Mouse (Mus musculus) lung, postnatal 0 days (tissue): ENCODE measurements at regions not wholly inside any gene's neighbourhood (a gene's known extent, or its start where the extent isn't known, plus 50 kb on each side); places are given as distances from the start of the nearest gene placed in this dataset.

Experiments used
- ATAC-seq: fragments of 200-750 bp; cut with Nextera tagmentation; 2 replicates; pipeline ENCODE4 v1.8.0; 2017; ENCODE audit warnings: moderate library complexity
- DNase-seq: peaks from one replicate; pipeline ENCODE4 v3.0.0-alpha.2; 2016; ENCODE audit warnings: low spot score
- H3K27ac ChIP-seq: fragments of 300-500 bp; sonication (generic); 2 replicates; pipeline ENCODE4 v1.5.1; 2014; ENCODE audit warnings: antibody characterized with exemption, mild to moderate bottlenecking, low read length, mixed read lengths
- H3K27me3 ChIP-seq: fragments of 300-500 bp; sonication (generic); replicated peaks from 2 replicates; pipeline ENCODE4 v1.6.1; 2014; ENCODE audit warnings: low read length, mixed read lengths; ENCODE audit not compliant: insufficient read depth
- H3K36me3 ChIP-seq: fragments of 300-500 bp; sonication (generic); 2 replicates; pipeline ENCODE4 v1.6.1; 2014; ENCODE audit warnings: low read length, mixed read lengths; ENCODE audit not compliant: insufficient read depth
- H3K4me1 ChIP-seq: fragments of 300-500 bp; sonication (generic); 2 replicates; pipeline ENCODE4 v1.6.1; 2014; ENCODE audit warnings: antibody characterized with exemption, low read depth, low read length, mixed read lengths; ENCODE audit not compliant: insufficient read depth
- H3K4me2 ChIP-seq: fragments of 300-500 bp; sonication (generic); replicated peaks from 2 replicates; pipeline ENCODE4 v1.6.1; 2014; ENCODE audit warnings: low read depth, mild to moderate bottlenecking, low read length, moderate library complexity, mixed read lengths
- H3K4me3 ChIP-seq: fragments of 300-500 bp; sonication (generic); 2 replicates; pipeline ENCODE4 v1.5.1; 2014; ENCODE audit warnings: low read depth, low read length
- H3K9ac ChIP-seq: fragments of 300-500 bp; sonication (generic); replicated peaks from 2 replicates; pipeline ENCODE4 v1.6.1; 2014; ENCODE audit warnings: low read depth, mild to moderate bottlenecking
- H3K9me3 ChIP-seq: fragments of 300-500 bp; sonication (generic); 2 replicates; pipeline ENCODE4 v1.6.1; 2016; ENCODE audit warnings: low read length, mixed read lengths
- CTCF ChIP-seq: IDR thresholded peaks from 2 replicates; pipeline ENCODE4 v1.5.1; 2016; ENCODE audit warnings: antibody characterized with exemption, mild to moderate bottlenecking
- EP300 ChIP-seq: IDR thresholded peaks from 2 replicates; pipeline ENCODE4 v1.6.1; 2016; ENCODE audit warnings: antibody characterized with exemption, mild to moderate bottlenecking, control low read depth
- WGBS: fragments of 180-500 bp; shearing (Covaris S2); extraction: QIAGEN DNeasy Blood & Tissue Kit; methylation state at CpG from one replicate; pipeline ENCODE4 v1.1.7; 2014; 5-methylcytosine and 5-hydroxymethylcytosine counted together

- H3K4me1 ChIP-seq: no peaks in the 10 kb centered on the region
- ATAC-seq (no peak), DNase-seq (no peak)
- H3K36me3 ChIP-seq: no peaks in the 10 kb centered on the region
- TF ChIP-seq EP300: no peak
- no peak for TF ChIP-seq CTCF
- 68% methylated on average over 10 of the region's 10 CpGs for whole genome bisulfite sequencing
- no peaks in the 10 kb centered on the region for H3K9me3 ChIP-seq
- no peak overlapping the region for H3K4me3 ChIP-seq
- H3K4me2 ChIP-seq: no peak overlapping the region
- H3K27ac ChIP-seq: no peak overlapping the region
- no peak overlapping the region for H3K9ac ChIP-seq
- no peaks in the 10 kb centered on the region for H3K27me3 ChIP-seq
These were observed 627.1 kb downstream of the Robo2 start for GRCm38 (mm10) chr16:73784296-73785073.

GRCm38 (mm10) chr16:73772454-73772853 is 639.2 kb downstream of the Robo2 start:
- H3K27me3 ChIP-seq: no peaks in the 10 kb centered on the region
- no peak overlapping the region for H3K9ac ChIP-seq
- H3K4me1 ChIP-seq: no peaks in the 10 kb centered on the region
- H3K36me3 ChIP-seq: no peaks in the 10 kb centered on the region
- TF ChIP-seq CTCF (no peak), EP300 (no peak)
- ATAC-seq: no peak
- DNase-seq: no peak
- no peak overlapping the region for H3K4me3 ChIP-seq
- H3K9me3 ChIP-seq: no peaks in the 10 kb centered on the region
- WGBS: 62% methylated on average over 5 of the region's 5 CpGs
- H3K27ac ChIP-seq: no peak overlapping the region
- H3K4me2 ChIP-seq: no peak overlapping the region

DNA sequence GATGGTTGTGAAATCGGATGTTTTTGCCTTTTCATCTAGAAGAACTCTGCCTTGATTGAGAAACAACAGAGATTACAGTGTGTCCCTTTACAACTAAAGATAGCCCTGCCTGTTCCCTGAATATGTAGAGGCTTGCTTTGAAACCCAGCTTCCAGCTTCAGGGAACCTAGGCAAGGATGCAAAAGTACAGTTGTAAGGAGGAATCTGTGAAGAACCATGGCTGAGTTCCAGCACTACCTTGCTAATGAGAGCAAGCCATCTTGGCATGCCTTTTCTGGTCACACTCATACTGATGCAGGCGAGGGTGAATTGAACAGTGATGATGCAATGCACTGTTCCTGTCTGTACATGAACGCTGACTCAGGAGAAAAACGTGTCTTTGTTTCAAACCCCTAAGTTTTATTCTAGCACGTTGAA is 641.2 kb downstream of the Robo2 start:
- DNase-seq (peak; percentile 41), ATAC-seq (no peak)
- Histone ChIP-seq H3K4me1 (no peaks in the 10 kb centered on the region), H3K9me3 (no peaks in the 10 kb centered on the region), H3K27me3 (no peaks in the 10 kb centered on the region), H3K9ac (no peak overlapping the region), H3K4me3 (no peak overlapping the region), H3K36me3 (no peaks in the 10 kb centered on the region), H3K27ac (no peak overlapping the region), H3K4me2 (no peak overlapping the region)
- 51% methylated on average over 5 of the region's 5 CpGs for WGBS
- TF ChIP-seq CTCF (no peak), EP300 (no peak)

DNA sequence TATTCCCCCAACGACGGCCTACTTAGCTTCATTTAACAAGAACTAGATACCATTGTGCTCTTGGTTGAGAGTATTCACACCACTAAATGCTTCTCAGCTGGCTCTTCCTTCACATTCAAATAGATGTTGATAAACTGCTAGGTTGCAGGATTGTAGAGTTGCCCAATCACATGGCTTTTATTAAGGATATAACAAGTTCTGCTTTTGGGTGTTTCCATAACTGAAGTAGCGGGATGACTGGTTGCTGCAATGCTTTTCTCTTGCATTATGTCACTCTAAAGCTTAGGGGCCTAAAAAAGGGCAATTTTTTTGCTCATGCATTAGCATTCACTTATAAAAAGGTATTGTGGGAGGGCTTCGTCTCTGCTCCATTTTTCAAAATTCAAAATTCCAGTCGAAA is 641.9 kb downstream of the Robo2 start:
- TF ChIP-seq CTCF: no peak
- TF ChIP-seq EP300: no peak
- no peak for ATAC-seq
- H3K27me3 ChIP-seq: no peaks in the 10 kb centered on the region
- H3K4me2 ChIP-seq: no peak overlapping the region
- H3K4me3 ChIP-seq: no peak overlapping the region
- no peaks in the 10 kb centered on the region for H3K9me3 ChIP-seq
- H3K36me3 ChIP-seq: no peaks in the 10 kb centered on the region
- H3K27ac ChIP-seq: no peak overlapping the region
- DNase-seq: peak; percentile 35
- WGBS: 82% methylated on average over 5 of the region's 5 CpGs
- no peaks in the 10 kb centered on the region for H3K4me1 ChIP-seq
- no peak overlapping the region for H3K9ac ChIP-seq

- Histone ChIP-seq H3K36me3 (no peaks in the 10 kb centered on the region), H3K4me1 (no peaks in the 10 kb centered on the region), H3K4me3 (no peak overlapping the region), H3K4me2 (no peak overlapping the region), H3K27me3 (no peaks in the 10 kb centered on the region), H3K9me3 (no peaks in the 10 kb centered on the region), H3K27ac (no peak overlapping the region), H3K9ac (no peak overlapping the region)
- DNase-seq (no peak), ATAC-seq (no peak)
- WGBS: 96% methylated on average over 2 of the region's 2 CpGs
- TF ChIP-seq EP300 (no peak), CTCF (no peak)
These were observed 642.9 kb downstream of the Robo2 start for GRCm38 (mm10) chr16:73768706-73769105.

DNA sequence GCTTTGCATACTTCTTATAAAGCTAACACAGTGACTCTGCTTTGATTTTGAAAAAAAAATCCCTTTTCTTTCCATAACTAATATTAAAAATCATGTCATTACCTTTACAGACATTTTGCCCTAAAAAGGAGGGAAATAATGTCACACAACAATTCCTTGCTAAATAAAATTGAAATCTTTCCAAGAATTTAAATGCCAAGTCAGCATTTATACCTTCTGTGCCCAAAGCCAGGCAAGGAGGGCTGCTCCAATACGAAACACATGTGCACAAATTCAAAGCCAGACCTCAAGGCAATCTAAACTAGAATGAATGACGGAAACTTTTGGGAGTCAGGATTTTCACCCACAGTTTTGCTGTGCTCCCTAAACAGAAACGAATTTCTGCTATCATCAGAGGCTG is 646.4 kb downstream of the Robo2 start:
- Histone ChIP-seq H3K4me3 (no peak overlapping the region), H3K4me1 (no peaks in the 10 kb centered on the region), H3K9me3 (no peaks in the 10 kb centered on the region), H3K9ac (no peak overlapping the region), H3K36me3 (no peaks in the 10 kb centered on the region), H3K27ac (no peak overlapping the region), H3K4me2 (no peak overlapping the region), H3K27me3 (no peaks in the 10 kb centered on the region)
- TF ChIP-seq EP300: no peak
- no peak for TF ChIP-seq CTCF
- ATAC-seq: no peak
- no peak for DNase-seq
- 79% methylated on average over 3 of the region's 3 CpGs for WGBS
